Mouse (Mus musculus) left cerebral cortex, adult 9 months (tissue): ENCODE data around the gene Adam10.
A peak's percentile ranks its signal among the peaks of the same experiment; 100 is the strongest.

Source experiments
- DNase-seq, 2 experiments: peaks; one replicate each; pipeline ENCODE4 v3.0.0; 2022; ENCODE audit warnings: low spot score in 2 of 2

Gene Adam10

DNA sequence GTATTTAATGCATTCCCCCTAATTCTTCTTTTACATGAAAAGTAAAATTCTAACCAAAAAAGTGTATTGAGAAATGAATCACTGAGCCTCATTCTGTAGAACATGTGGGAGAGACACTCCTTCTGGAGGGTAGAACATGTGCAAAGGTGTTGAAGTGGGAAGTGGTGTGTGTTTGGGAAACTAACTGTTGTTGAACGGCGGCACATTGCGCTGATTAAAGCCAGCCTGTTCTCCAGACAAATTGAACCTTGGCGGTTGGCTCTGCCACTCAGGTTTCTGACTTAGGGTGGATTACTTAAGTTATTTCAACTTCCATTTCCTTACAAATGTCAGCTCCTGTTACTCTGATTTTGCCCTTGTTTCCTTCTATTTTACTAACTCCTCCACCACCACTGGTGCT lies 5.1 kb upstream of the Adam10 start:
- DNase-seq = no peak

DNA sequence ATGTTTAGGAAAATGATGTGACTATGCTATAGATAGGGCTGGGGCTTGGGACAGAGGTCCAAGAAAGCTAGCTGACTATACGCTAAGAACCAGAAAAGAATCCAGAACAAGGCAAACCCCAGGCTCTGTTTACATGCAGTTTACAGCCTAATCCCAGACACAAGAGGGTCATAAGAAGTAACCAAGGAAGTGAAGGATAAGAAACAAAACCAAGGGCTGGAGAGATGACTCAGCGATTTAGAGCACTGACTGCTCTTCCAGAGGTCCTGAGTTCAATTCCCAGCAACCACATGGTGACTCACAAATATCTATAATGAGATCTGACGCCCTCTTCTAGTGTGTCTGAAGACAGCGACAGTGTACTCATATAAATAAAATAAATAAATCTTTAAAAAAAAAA lies 3.7 kb upstream of the Adam10 start:
- DNase-seq = no peak

DNA sequence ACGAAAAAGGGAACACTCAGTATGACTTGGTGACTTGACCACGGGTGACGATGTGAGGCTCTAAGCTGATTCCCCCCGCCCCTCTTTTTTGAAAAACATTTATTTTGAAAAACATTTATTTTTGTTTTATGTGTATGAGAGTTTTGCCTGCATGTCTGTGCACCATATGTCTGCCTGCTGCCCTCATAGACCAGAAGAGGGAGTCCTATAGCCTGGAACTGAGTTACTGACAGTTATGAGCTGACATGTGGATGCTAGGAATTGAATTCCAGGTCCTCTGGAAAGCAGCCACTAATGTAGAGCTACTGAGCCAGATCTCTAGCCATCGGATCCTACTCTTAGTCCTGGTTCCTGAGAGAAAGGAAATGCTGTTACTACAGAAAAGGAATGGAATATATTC lies 2.8 kb upstream of the Adam10 start:
- DNase-seq = no peak

DNA sequence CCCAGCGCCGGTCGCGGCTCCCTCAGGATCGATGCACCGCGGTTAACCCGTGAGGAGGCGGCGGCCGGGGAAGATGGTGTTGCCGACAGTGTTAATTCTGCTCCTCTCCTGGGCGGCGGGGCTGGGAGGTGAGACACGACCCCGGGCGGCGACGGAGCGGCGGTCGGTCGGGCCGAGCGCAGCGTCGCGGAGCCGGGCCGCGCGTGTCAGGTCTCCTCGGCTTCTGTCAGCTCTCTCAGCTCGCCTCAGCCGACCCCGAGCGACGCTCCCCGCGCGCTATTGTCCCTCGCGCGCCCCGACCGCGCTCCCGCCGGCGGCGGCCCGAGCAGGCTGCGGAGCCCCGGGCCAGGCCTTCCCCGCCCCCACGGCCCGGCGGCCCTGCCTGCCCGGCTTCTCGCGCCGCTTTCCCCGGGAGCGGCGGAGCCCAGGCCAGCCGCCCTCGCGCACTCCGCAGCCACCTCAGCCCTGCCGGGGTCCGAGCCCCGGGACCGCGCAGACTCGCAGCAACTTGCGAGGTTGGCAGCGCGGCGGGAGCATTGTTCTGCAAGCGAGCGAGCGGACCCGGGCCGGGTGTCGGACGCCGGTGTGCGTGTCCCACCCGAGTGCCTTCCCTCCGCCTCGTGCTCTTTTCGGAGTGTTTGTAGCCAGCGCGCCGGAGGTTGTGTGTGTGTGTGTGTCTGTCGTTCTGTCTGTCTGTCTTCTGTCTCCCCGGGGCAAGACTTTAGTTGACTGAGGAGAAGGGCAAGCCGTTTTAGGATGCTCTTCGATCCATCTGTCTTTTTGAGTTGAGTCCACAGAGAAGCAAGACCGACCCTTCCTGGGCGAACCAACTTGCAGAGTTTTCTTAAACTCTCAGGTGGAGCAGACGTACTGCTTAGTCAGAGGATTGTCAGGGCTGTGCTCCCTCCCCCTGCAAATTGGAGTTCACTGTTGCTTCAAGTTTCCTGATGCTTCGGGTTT lies 615 bp downstream of the Adam10 start:
- peak in 1 of 2 experiments; percentile 29 for DNase-seq

DNA sequence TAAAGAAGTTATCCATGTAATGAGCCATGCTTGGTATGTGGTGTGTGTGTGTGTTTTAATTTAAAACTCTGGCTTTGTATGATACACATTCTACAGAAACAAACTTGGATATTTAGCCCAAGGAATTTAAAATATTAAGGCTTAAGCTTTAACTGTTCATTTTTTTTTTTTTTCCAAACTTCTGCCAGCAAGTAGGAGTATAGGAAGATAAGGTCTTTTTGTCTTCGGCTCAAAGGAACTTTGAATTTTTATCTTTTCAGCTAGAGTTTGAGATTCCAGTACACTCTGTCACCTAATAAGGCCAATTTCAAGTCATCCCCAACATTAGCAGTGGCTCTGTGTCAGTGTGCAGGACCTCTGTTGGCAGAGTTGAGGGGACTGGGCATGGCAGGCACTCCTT lies 3.4 kb downstream of the Adam10 start:
- DNase-seq = no peak

DNA sequence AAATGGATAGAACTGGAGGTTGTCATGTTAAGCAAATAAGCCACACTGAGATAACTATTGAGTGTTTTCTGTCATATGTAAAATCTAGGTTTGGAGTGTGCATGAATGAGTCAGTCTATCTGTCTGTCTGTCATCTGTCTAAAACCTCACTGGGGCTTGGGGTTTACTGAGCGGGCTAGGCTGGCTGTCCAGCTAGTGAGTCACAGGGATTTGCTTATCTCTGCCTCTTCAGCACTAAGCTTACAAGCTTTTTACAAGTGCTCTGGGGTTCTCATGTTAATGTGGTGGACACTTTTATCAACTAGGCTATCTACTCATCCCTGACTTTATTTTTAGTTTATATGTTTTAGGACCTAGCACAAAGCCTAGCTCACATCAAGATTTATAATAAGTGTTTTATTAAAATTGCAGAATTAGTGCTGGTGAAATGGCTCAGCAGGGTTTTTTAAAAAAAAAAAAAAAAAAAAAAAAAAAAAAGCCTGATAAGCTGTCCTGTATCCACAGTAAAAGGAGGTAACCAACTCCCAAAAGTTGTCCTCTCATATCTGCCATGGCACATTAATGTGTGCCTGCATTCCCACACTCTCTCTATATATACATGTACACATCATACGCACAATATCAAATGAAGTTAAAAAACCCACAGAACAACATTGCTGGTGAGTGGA lies 9.6 kb downstream of the Adam10 start:
- DNase-seq = no peak

DNA sequence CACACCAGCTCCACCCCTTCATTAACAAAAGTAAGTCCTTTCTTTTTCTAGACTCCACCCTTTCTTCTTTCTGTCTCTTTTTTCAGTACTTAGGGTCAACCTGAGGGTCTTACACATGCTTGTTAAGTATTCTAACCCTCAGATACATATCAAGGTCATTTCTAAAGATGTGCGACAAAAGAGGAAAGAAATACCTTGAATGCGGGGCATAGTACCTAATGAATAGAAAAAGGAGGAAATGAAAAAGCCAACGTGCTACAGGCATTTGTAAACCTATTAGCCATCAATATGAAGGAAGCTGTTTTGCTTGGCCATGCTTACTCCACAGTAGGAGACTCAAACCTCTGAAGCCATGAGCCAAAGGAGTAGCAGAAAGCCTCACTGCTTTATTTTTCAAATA lies 11.1 kb downstream of the Adam10 start:
- no peak for DNase-seq

DNA sequence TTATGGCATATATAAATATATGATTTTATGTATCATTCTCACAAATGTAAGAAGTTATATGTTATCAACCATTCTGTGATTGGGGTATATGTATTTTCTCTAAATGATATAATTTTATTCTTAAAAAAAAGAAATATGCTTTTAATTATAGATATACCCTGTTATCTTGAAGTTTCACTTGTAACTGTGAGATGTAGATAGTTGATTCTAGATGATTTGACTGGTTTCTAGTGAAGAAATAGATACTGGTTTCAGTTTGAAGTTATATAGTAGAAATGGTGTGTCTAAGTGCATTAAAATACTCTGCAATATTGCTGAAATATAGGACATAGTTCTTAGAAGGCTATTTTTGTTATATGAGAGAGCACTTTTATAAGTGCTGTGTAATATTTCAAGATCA lies 11.8 kb downstream of the Adam10 start:
- DNase-seq = no peak

DNA sequence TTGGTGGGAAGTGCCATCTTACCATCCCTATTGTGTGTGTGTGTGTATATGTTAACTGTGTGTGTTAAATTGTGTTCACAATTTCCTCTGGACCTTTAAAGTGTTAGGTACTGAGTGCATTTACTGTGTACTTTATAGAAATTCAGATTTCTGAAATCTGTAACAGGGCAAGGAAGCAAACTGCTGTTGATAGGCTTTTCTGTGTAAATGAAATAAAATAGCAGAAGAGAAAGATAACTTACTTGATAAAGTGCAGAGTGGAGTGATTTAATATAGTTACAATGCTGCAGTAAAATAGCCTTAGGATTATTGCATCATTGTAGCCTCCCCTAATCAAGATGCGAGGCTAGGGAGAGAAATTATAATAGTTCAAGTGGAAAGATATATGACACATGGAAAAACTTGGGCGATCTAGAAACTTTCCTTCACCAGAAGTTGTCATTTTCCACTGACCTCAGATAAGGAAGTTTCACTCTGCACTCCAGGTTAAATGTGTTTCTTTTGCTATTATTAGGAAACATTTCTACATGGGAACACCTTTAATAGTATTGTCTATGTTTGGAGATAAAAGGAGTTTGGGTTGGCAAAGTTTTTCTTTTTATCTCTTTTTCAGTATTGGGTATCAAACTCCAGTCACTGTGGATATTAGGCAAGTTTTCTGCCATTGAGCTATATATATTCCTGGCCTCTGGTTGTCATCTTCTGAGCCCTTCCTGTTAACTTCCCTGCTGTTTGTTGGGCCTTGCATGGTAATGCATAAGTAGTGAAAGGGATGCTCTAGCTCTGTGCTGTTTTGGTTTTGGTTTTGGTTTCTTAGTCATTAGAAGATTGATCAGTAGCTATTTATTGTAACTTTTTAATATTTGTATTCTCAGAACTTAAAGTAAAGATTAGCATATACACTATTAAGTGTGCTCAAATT lies 13.2 kb downstream of the Adam10 start:
- DNase-seq = no peak

DNA sequence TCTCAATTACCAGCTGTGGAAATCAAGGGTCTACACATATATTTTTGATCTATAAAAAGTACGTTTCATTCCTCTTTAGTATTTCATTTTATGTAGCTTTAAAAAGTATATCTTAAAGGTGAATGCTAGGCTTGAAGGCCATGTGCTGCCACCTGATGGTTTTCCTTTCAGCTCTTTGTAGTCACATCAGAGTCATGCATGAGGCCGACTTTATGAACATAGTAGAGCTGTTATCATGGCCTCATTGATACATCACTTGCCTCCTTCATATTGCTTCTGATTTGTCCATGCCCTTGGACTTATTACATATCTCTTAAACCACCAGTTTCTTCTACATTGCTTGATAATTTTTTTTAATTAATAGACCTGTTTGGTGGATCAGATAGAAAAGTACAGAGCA lies 16.9 kb downstream of the Adam10 start:
- no peak for DNase-seq

DNA sequence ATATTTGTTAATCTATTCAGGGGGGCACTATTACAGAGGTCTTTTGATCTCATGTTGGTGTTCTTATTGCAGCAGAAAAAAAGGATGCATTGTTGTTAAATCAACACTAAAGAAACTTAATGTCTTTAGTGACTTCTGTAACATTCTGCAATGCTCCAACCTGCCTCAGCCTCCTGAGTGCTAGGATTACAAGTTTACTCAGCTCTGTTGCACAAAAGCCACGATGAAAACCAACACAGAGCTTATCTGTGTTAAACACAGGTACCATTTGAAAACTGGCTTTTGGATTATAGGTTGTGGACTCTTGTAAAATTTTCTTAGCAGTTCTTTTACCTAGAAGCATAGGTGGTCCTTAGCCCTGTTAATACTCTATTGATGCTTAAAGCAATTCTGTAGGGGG lies 19.3 kb downstream of the Adam10 start:
- no peak for DNase-seq

DNA sequence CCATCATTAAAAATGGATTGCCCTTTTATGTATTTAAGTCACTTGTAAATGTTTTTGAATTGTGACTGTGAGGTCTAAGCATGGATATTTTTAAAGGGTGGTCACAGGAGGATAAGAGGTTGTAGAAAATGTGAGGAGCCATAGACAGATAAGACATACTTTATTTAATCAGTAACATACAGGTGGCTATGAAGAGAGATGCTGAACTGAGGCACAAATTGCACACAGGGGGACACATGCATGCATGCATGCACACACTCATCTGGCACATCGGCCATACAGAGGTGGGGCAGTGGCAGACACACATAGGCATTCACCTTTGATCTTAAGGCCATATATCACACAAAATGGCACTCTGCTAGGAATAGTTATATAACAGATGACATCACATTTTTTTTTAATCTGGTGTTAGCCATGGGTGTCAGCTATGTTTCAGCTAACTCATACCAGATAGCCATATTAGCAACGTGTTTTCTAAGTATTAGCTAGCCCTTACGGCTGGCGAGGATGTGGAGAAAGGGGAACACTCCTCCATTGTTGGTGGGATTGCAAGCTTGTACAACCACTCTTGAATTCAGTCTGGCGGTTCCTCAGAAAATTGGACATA lies 24.9 kb downstream of the Adam10 start:
- no peak for DNase-seq

DNA sequence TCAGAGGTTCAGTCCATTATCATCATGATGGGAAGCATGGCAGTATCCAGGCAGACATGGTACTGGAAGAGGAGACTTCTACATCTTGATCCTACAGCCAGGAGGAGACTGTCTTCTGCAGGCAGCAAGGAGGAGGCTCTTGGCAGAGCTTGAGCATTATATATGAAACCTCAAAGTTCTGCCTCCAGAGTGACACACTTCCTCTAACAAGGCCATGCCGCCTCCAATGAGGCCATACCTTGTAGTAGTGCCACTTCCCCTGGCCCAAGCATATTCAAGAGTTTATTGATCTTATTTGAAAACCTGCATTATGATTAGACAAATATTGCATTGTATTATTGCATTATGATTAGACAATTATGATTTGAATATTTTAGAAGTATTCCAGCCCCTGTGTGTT lies 27.6 kb downstream of the Adam10 start:
- no peak for DNase-seq

DNA sequence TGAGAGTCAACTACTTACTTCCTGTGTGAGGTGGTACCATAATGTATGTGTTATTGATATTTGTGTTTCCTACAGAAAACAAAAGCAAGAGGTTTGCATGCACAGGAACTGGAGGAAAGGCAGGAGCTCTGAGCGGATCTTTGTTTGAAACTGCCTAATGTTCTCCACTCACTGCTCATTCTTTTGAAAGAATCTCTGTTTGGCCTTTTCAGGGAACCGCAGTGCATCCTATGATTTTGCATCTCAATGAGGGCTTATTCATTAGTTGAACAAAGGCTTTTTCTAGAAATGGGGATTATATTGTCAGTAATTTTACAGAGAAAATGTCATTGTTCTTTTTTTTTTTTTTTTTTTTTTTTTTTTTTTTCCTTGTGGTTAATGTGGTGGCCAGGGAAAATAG lies 50.7 kb downstream of the Adam10 start:
- DNase-seq = peak; percentile 19 to 26

DNA sequence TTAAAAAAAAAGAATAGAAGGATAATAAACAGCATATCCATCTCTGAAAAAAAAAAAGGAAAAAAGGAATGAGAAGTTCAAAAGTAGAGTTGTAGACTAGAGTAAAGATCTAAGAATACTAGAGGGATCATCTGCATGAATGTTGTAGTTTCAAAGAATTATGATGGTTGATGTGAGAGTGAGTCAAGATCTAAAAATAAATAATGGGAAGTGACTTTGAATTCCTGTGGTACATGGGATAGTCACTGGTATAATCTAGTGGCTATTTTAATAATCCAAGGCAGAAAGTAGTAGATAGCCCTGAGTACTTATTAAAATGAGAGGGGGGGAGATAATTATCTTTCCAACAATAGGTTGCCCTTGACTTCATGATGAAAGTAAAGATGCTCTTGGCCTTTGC lies 52.3 kb downstream of the Adam10 start:
- DNase-seq = no peak

DNA sequence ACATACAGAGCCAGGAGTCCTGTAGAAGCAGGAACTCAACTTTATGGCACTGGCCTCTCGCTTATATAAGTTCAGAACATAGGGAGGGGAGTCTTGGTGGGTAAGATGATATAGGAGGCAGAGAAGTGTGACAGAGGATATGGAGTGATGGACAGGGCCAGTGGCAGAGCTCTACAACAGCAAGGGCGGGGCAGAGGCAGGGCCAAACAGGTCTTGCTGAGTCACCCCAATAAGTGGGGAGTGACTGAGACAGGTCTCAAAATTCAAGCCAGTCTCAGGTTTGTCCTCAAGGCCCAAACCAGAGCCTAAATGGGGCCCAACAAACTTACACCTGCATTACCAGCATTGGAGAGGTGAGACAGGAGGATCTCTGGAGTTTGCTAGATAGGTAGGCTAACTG lies 54.4 kb downstream of the Adam10 start:
- DNase-seq = no peak

DNA sequence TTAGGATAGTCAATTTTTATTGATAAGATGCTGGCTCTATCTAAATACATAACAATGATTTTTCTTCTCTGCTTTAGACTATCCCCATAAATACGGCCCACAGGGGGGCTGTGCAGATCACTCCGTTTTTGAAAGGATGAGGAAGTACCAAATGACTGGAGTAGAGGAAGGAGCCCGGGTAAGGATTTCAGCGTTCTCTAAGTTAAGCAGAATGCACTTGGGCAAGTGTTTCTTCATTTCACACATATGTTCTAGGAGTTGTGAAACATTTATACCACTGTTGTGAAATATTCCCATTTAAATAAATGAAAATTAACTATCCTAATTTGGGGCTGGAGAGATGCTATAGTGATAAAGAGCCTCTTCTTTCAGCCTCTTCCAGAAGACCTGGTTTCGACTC lies 61.2 kb downstream of the Adam10 start:
- no peak for DNase-seq

DNA sequence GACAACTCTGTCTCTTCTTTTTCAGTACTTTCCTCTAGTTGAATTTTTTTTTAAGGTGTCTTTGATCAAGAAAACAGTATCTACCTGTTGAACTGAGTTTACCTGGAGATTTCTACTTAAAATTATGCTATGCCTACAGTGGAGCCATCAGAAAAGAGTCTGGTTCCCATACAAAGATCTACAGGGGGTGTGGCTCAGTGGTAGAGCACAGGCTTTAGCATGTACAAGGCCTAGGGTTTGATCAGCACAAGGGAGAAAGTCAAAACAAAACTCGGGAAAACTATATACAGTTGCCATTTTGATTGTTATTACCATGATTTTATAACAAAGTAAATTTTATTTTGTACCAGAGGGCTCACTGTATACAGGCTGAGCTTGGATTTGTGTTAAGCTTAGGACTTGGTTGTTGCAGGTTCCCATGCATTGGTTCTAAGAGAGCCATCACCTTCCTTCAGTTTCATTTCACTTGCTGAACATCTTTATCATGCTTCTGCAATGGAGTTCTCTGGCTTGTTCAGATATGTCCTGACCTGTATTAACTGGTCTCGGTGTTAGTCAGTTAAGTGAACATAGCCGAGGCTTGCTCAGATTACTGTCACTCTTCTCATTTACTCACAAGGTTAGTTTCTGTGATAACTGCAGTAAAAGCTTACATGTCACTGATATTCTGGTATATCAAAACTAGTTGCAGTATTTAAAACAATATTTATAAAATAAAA lies 72.9 kb downstream of the Adam10 start:
- no peak for DNase-seq

DNA sequence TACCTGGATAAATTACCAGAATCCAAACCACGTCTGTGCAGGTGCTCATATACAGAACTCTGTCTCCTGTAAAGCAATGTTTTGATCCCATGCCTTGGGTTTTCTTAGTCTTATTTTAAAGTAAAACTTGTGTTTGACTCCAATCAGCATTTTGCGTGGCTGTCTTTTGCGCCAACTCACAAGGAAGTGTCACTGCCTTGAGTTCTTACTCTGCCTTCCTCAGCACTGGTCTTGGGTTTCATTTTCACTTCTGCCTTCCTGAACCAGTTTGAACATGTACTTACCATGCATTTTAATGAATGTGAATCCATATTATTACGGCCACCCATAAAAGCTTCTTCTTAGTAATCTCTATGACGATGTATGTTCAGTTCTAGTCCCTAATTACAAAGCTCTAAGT lies 82.2 kb downstream of the Adam10 start:
- DNase-seq = no peak

DNA sequence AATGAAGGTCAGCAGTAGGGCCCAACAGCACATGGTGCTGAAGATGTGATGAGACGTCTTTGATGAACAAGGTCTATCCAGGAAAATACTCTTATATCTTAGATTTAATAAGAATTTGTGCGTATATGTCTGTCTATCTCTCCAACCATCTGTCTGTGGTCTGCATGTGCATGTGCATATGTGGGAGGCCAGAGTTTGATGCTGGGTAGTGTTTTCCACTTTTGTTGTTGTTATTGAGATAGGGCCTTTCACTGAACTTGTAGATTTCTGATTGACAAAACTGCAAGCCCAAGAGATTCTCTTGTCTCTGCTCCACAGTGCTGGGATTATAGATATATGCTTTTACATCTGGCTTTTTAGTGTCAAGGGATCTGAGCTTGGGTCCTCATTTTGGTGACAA lies 96.7 kb downstream of the Adam10 start:
- DNase-seq = no peak

DNA sequence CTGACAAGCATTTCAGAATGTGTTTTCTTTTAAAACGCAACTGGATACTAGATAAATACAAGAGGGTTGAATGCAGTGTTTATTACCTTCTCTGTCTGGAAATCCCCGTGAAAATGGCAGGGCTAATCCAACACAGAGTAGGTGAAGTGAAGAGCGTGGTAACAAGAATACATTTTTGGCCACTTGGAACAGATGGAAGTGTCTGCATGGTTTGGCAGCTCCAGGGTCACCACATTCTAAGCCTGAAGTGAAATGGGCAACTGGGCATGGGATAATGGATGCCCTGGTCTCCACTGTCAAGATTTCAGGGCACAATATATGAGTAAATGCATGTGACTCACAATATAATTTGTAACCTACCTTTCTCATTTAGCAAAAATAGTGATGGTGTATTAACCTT lies 103.4 kb downstream of the Adam10 start:
- no peak for DNase-seq
